Mouse (Mus musculus) liver, embryonic 12.5 days (tissue): Measurements from ENCODE around the gene Sipa1l1. TPM values are rescaled to one million over a fixed set of nuclear protein-coding genes. Genes with fewer than 3 reads are reported as not detected.
A peak's percentile ranks its signal among the peaks of the same experiment; 100 is the strongest.

Experiments used
- ATAC-seq: fragments of 200-750 bp; cut with Nextera tagmentation; 2 replicates; pipeline ENCODE4 v1.8.0; 2017; ENCODE audit warnings: moderate number of reproducible peaks, mild to moderate bottlenecking, moderate library complexity
- H3K27ac ChIP-seq: fragments of 300-500 bp; sonication (generic); 2 replicates; pipeline ENCODE4 v1.5.1; 2016; ENCODE audit warnings: mild to moderate bottlenecking
- H3K27me3 ChIP-seq: fragments of 300-500 bp; sonication (generic); replicated peaks from 2 replicates; pipeline ENCODE4 v1.6.1; 2016; ENCODE audit warnings: mild to moderate bottlenecking, moderate library complexity
- H3K36me3 ChIP-seq: fragments of 300-500 bp; sonication (generic); 2 replicates; pipeline ENCODE4 v1.6.1; 2016; ENCODE audit warnings: mild to moderate bottlenecking, moderate library complexity
- H3K4me1 ChIP-seq: fragments of 300-500 bp; sonication (generic); 2 replicates; pipeline ENCODE4 v1.6.1; 2016
- H3K4me2 ChIP-seq: fragments of 300-500 bp; sonication (generic); 2 replicates; pipeline ENCODE4 v1.6.1; 2016; ENCODE audit warnings: mild to moderate bottlenecking, moderate library complexity
- H3K4me3 ChIP-seq: fragments of 300-500 bp; sonication (generic); 2 replicates; pipeline ENCODE4 v1.5.1; 2016; ENCODE audit warnings: mild to moderate bottlenecking, moderate library complexity
- H3K9ac ChIP-seq: fragments of 300-500 bp; sonication (generic); 2 replicates; pipeline ENCODE4 v1.6.1; 2016; ENCODE audit warnings: mild to moderate bottlenecking, moderate library complexity
- H3K9me3 ChIP-seq: fragments of 300-500 bp; sonication (generic); replicated peaks from 2 replicates; pipeline ENCODE4 v1.6.1; 2016; ENCODE audit warnings: mild to moderate bottlenecking, moderate library complexity
- WGBS: fragments of 180-500 bp; shearing (Covaris S2); methylation state at CpG from one replicate; pipeline ENCODE4 v1.1.7; 2016; ENCODE audit not compliant: insufficient replicate concordance; 5-methylcytosine and 5-hydroxymethylcytosine counted together
- polyA plus RNA-seq: library from polyadenylated mRNA; unstranded; fragments of >200 nt; fragmentation: Nextera tagmentation; extraction: Ambion mirVana; gene quantifications from 2 replicates; pipeline ENCODE4 v1.2.1, GENCODE M21; 2016

The Sipa1l1 gene
- polyA plus RNA-seq, result 10.6 and 11.2 TPM in 2 replicates

DNA sequence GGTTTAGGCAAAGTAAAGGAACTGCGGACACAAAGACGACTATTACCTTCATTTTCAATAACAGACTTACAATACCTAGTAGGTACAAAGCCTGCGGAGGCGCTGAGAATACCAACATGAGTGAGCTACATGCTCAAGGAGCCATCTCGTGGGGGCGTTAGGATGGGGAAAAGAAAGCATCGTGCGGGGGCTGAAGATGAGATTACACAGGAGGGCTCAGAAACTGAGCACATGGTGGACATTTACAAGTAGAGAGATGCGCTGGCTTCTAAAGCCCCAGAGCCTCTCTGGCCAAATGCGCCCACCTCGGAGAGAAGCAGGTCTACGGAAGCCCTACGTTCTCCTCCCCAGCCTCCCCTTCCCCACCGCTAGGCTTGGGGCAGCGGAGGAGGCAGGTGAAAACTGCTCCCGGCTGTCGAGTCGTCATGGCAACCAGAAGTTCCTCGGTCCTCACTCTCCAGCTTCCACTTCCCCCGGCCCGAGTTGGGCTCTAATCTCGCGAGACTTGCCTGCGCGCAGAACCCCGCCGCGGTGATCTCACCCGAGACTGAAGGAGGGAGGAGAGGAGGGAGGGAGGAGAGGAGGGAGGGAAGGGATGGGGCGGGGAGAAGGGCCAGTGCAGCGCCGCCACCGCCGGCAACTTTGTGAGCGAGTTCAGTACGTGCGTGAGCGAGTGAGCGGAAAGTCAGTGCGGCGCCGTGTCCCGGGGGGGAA lies at the start of gene Sipa1l1:
Sipa1l1 (plus strand) TSS at position 501 of the 714 bp plus-strand sequence.
- no peaks in the 10 kb centered on the region for H3K9me3 ChIP-seq
- H3K27me3 ChIP-seq, result peaks cover 8% of the 10 kb centered on the region; the same call in 1 of the 2 replicates
- peak within 1 kb of the TSS; percentile 80 for H3K27ac ChIP-seq
- H3K9ac ChIP-seq, result peak within 1 kb of the TSS; percentile 82
- H3K4me1 ChIP-seq, result peaks cover 49% of the 10 kb centered on the region
- 2% methylated on average over 35 of the region's 43 CpGs for WGBS
- no peaks in the 10 kb centered on the region for H3K36me3 ChIP-seq
- ATAC-seq, result peak; percentile 90
- H3K4me3 ChIP-seq, result peak within 1 kb of the TSS; percentile 82
- peak within 1 kb of the TSS; percentile 97 for H3K4me2 ChIP-seq

DNA sequence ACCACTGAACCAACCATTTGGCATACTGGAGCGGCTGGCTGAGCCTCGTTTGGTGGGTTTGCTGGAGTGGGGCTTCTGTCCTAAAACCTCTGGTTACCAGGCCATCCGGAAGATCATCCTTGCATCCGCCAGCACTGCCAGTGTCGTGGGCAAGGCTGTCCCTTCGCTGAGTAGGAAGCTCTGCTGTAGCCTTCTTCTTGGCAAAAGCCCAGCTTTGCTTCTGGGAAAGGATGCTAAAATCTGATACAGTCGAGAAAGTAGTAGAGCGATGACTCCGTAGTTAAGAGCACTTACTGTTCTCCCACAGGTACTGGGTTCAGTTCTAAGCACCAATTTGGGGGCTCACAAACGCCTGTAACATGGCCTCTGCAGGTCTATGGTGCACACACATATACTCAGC lies 47.2 kb upstream of the Sipa1l1 start:
- Histone ChIP-seq H3K27me3 (0 out of 2 replicates have a peak, but pooled peaks cover 7% of the 10 kb centered on the region), H3K27ac (no peak overlapping the region), H3K36me3 (no peaks in the 10 kb centered on the region), H3K4me3 (no peak overlapping the region), H3K9ac (no peak overlapping the region), H3K4me1 (peaks cover 11% of the 10 kb centered on the region; the same call in 1 of the 2 replicates), H3K4me2 (no peak overlapping the region; the same call in 1 of the 2 replicates), H3K9me3 (no peaks in the 10 kb centered on the region)
- no peak for ATAC-seq
- 63% methylated on average over 10 of the region's 10 CpGs for WGBS

DNA sequence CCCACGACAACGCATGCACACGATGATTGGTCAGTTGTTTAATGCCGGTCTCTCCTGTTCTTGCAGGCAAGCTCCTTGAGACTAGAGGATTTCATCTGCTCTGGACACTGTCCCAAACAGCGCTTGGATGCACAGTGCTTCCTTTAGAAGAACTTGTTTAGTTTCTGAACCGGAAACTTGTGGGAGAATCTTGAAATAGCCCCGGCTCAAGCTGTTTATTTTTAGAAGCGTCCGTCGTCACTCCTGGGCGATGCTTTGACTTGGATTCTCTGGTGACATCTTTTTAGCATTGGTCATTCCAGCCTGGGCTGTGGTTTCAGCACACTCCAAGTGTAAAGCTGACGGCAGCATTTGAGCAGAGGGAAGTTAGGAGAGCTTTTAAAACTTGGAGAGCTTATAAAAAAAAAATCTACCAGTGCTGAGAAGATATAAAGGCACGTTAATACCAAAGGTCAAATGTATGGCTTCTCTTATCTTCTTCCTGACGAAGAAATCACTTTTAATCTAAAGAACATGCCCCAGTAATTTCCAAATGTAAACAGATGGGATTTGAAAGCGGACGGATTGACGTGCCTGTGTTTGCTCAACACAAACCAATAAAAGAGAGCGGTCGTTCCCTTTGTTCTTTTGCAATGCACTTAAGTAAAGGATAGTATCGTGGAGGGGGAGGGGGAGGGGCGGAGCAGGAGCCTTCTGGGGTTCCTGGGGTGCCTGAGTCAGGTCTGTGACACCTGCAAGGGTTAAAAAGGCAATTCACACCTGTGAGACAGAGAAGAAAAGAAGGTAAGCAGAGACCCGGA lies 46.5 kb upstream of the Sipa1l1 start:
- no peak overlapping the region for H3K9ac ChIP-seq
- H3K4me1 ChIP-seq, result peaks cover 11% of the 10 kb centered on the region; the same call in 1 of the 2 replicates
- peak overlapping the region; percentile 33 for H3K4me2 ChIP-seq
- H3K9me3 ChIP-seq, result no peaks in the 10 kb centered on the region
- no peak overlapping the region for H3K4me3 ChIP-seq
- ATAC-seq, result no peak
- no peaks in the 10 kb centered on the region for H3K36me3 ChIP-seq
- H3K27ac ChIP-seq, result no peak overlapping the region
- H3K27me3 ChIP-seq, result 0 out of 2 replicates have a peak, but pooled peaks cover 7% of the 10 kb centered on the region
- 16% methylated on average over 22 of the region's 22 CpGs for WGBS

GRCm38 (mm10) chr12:82126796-82127195 lies 42.3 kb upstream of the Sipa1l1 start:
- Histone ChIP-seq H3K36me3 (no peaks in the 10 kb centered on the region), H3K9me3 (no peaks in the 10 kb centered on the region), H3K27me3 (0 out of 2 replicates have a peak, but pooled peaks cover 6% of the 10 kb centered on the region), H3K9ac (no peak overlapping the region), H3K4me2 (no peak overlapping the region), H3K4me1 (peaks cover 10% of the 10 kb centered on the region; the same call in 1 of the 2 replicates), H3K27ac (no peak overlapping the region), H3K4me3 (no peak overlapping the region)
- WGBS, result 49% methylated on average over 3 of the region's 3 CpGs
- no peak for ATAC-seq

GRCm38 (mm10) chr12:82139234-82140166 lies 29.6 kb upstream of the Sipa1l1 start:
- Histone ChIP-seq H3K36me3 (no peaks in the 10 kb centered on the region), H3K4me1 (no peaks in the 10 kb centered on the region), H3K4me2 (no peak overlapping the region), H3K27ac (no peak overlapping the region), H3K9me3 (no peaks in the 10 kb centered on the region; the same call in 1 of the 2 replicates), H3K9ac (no peak overlapping the region), H3K27me3 (0 out of 2 replicates have a peak, but pooled peaks cover 2% of the 10 kb centered on the region), H3K4me3 (no peak overlapping the region)
- ATAC-seq, result no peak
- WGBS, result 70% methylated on average over 17 of the region's 17 CpGs

- no peak overlapping the region for H3K27ac ChIP-seq
- no peak overlapping the region for H3K4me3 ChIP-seq
- no peaks in the 10 kb centered on the region for H3K36me3 ChIP-seq
- H3K4me2 ChIP-seq, result no peak overlapping the region
- H3K9ac ChIP-seq, result no peak overlapping the region
- 0 out of 2 replicates have a peak, but pooled peaks cover 4% of the 10 kb centered on the region for H3K27me3 ChIP-seq
- no peak for ATAC-seq
- H3K4me1 ChIP-seq, result no peaks in the 10 kb centered on the region
- WGBS, result 74% methylated on average over 3 of the region's 3 CpGs
- no peaks in the 10 kb centered on the region for H3K9me3 ChIP-seq
These were observed 25.7 kb upstream of the Sipa1l1 start for GRCm38 (mm10) chr12:82143371-82143770.

DNA sequence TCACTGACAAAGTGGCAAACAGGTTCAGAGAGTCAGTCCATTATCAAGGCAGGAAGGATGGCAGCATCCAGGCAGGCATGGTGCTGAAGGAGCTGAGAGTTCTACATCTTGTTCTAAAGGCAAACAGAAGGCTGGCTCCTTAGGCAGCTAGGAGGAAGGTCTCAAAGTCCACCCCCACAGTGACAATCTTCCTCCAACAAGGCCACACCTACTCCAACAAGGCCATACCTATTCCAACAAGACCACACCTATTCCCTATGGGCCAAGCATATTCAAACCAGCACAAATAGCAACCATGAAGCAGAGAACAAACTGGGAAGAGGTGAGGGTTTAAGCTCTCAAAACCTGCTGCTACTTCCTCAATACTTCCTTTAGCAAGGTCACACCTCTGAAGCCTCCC lies 23.9 kb upstream of the Sipa1l1 start:
- Histone ChIP-seq H3K9ac (no peak overlapping the region), H3K27me3 (0 out of 2 replicates have a peak, but pooled peaks cover 4% of the 10 kb centered on the region), H3K4me1 (no peaks in the 10 kb centered on the region), H3K4me3 (no peak overlapping the region), H3K9me3 (no peaks in the 10 kb centered on the region), H3K27ac (no peak overlapping the region), H3K36me3 (no peaks in the 10 kb centered on the region), H3K4me2 (no peak overlapping the region)
- no peak for ATAC-seq

- no peak for ATAC-seq
- H3K4me1 ChIP-seq, result no peaks in the 10 kb centered on the region
- H3K9ac ChIP-seq, result no peak overlapping the region
- no peak overlapping the region for H3K4me2 ChIP-seq
- WGBS, result 74% methylated on average over 12 of the region's 12 CpGs
- H3K4me3 ChIP-seq, result no peak overlapping the region
- H3K27me3 ChIP-seq, result 0 out of 2 replicates have a peak, but pooled peaks cover 4% of the 10 kb centered on the region
- no peak overlapping the region for H3K27ac ChIP-seq
- no peaks in the 10 kb centered on the region for H3K9me3 ChIP-seq
- H3K36me3 ChIP-seq, result no peaks in the 10 kb centered on the region
These were observed 22.0 kb upstream of the Sipa1l1 start for GRCm38 (mm10) chr12:82147021-82147693.

DNA sequence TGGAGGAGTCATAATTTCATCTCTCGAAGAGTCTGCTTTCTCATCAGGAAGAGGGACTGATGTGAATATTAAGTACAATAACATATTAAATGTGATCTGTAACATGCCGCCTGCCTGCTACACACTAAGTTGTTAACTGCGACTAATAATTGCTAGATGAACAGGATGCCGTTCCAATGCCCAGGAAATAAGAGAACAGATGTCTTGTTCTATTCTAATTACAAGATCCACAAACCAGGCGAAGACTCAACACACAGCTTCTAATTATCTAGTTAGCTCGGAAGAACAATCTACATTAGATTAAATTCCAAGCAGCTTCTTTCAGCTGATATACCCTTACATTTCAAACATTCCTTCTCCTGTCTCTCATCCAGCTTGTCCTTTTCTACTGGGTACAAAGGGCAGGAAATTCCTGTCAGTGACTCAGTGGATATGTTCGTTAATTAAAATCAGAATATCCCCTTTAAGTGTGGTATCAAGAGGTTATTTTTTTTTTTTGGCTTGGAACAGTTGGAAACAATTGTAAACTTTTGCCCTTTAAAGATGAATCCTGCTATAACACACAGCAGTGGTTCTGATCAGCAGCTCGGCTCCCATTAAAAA lies 20.7 kb upstream of the Sipa1l1 start:
- Histone ChIP-seq H3K9ac (no peak overlapping the region), H3K4me1 (no peaks in the 10 kb centered on the region), H3K36me3 (no peaks in the 10 kb centered on the region), H3K9me3 (no peaks in the 10 kb centered on the region), H3K27ac (no peak overlapping the region), H3K4me3 (no peak overlapping the region), H3K27me3 (0 out of 2 replicates have a peak, but pooled peaks cover 4% of the 10 kb centered on the region), H3K4me2 (no peak overlapping the region)
- ATAC-seq, result no peak
- 64% methylated on average over 8 of the region's 8 CpGs for WGBS

DNA sequence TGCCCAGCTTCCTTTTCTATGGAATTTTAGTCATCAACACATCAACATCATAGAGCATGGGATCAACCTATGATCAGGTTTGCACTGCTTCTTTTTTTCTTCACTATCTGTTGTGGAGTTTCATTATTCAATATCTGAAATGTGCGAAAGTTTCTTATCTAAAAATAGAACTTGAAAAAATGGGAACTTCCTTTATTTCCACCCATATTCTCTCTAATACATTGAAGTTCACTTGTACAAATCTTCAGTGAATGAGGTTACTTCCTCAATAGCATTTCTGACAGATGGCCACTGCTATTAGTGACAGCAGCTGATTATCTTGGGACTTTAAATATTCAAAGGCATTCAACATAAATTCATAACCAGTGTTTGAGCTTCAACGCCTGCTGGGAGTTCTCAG lies 18.1 kb upstream of the Sipa1l1 start:
- no peaks in the 10 kb centered on the region for H3K4me1 ChIP-seq
- H3K9me3 ChIP-seq, result no peaks in the 10 kb centered on the region
- no peaks in the 10 kb centered on the region for H3K36me3 ChIP-seq
- no peak for ATAC-seq
- no peaks in the 10 kb centered on the region for H3K27me3 ChIP-seq
- no peak overlapping the region for H3K9ac ChIP-seq
- WGBS, result 49% methylated on average over 2 of the region's 2 CpGs
- H3K27ac ChIP-seq, result no peak overlapping the region
- H3K4me3 ChIP-seq, result no peak overlapping the region
- no peak overlapping the region for H3K4me2 ChIP-seq

- Histone ChIP-seq H3K27ac (no peak overlapping the region), H3K9me3 (no peaks in the 10 kb centered on the region), H3K27me3 (no peaks in the 10 kb centered on the region), H3K9ac (no peak overlapping the region), H3K36me3 (no peaks in the 10 kb centered on the region), H3K4me2 (no peak overlapping the region), H3K4me3 (no peak overlapping the region), H3K4me1 (no peaks in the 10 kb centered on the region)
- WGBS, result 69% methylated on average over 4 of the region's 4 CpGs
- no peak for ATAC-seq
These were observed 14.6 kb upstream of the Sipa1l1 start for GRCm38 (mm10) chr12:82154527-82154926.
